Mouse (Mus musculus) heart, embryonic 15.5 days (tissue): ENCODE data around the gene Sox2. TPM values are rescaled to one million over a fixed set of nuclear protein-coding genes. Genes with fewer than 3 reads are reported as not detected.

Experiments used
- ATAC-seq: fragments of 200-750 bp; cut with Nextera tagmentation; replicated peaks from 2 replicates; pipeline ENCODE4 v1.8.0; 2017; ENCODE audit warnings: low read depth, moderate TSS enrichment; ENCODE audit not compliant: insufficient number of reproducible peaks, insufficient read depth, low FRiP score
- H3K27ac ChIP-seq: fragments of 300-500 bp; sonication (generic); 2 replicates; pipeline ENCODE4 v1.5.1; 2015; ENCODE audit warnings: mild to moderate bottlenecking, inconsistent platforms
- H3K27me3 ChIP-seq: fragments of 300-500 bp; sonication (generic); 2 replicates; pipeline ENCODE4 v1.6.1; 2015; ENCODE audit warnings: inconsistent platforms
- H3K36me3 ChIP-seq: fragments of 300-500 bp; sonication (generic); 2 replicates; pipeline ENCODE4 v1.6.1; 2015; ENCODE audit warnings: mild to moderate bottlenecking, inconsistent platforms
- H3K4me1 ChIP-seq: fragments of 300-500 bp; sonication (generic); replicated peaks from 2 replicates; pipeline ENCODE4 v1.6.1; 2015; ENCODE audit warnings: inconsistent platforms
- H3K4me2 ChIP-seq: fragments of 300-500 bp; sonication (generic); 2 replicates; pipeline ENCODE4 v1.6.1; 2015; ENCODE audit warnings: inconsistent platforms, mild to moderate bottlenecking, moderate library complexity
- H3K4me3 ChIP-seq: fragments of 300-500 bp; sonication (generic); 2 replicates; pipeline ENCODE4 v1.5.1; 2015; ENCODE audit warnings: mild to moderate bottlenecking, inconsistent platforms
- H3K9ac ChIP-seq: fragments of 300-500 bp; sonication (generic); 2 replicates; pipeline ENCODE4 v1.6.1; 2015; ENCODE audit warnings: mild to moderate bottlenecking, inconsistent platforms
- H3K9me3 ChIP-seq: fragments of 300-500 bp; sonication (generic); replicated peaks from 2 replicates; pipeline ENCODE4 v1.6.1; 2016; ENCODE audit warnings: inconsistent platforms
- WGBS: fragments of 180-500 bp; shearing (Covaris S2); methylation state at CpG from one replicate; pipeline ENCODE4 v1.1.7; 2015; ENCODE audit warnings: mixed read lengths; 5-methylcytosine and 5-hydroxymethylcytosine counted together
- polyA plus RNA-seq: library from polyadenylated mRNA; unstranded; fragments of >200 nt; fragmentation: Nextera tagmentation; extraction: Ambion mirVana; gene quantifications from 2 replicates; pipeline ENCODE4 v1.2.1, GENCODE M21; 2015

The Sox2 gene
- polyA plus RNA-seq = 0.26 and 0.79 TPM in 2 replicates

DNA sequence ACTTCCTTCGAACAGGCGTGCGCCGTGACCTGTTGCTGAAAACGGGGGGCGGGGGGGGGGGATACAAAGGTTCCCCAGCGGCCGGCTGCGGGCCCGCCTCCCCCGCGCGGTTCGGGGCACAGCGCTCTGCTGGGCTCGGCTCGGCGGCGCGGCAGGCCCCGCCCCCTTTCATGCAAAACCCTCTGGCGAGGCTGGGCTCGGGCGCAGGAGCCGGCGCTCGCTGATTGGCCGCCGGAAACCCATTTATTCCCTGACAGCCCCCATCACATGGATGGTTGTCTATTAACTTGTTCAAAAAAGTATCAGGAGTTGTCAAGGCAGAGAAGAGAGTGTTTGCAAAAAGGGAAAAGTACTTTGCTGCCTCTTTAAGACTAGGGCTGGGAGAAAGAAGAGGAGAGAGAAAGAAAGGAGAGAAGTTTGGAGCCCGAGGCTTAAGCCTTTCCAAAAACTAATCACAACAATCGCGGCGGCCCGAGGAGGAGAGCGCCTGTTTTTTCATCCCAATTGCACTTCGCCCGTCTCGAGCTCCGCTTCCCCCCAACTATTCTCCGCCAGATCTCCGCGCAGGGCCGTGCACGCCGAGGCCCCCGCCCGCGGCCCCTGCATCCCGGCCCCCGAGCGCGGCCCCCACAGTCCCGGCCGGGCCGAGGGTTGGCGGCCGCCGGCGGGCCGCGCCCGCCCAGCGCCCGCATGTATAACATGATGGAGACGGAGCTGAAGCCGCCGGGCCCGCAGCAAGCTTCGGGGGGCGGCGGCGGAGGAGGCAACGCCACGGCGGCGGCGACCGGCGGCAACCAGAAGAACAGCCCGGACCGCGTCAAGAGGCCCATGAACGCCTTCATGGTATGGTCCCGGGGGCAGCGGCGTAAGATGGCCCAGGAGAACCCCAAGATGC, at the start of gene Sox2:
Gene Sox2, plus strand, starts transcription at position 680 of the 895 bp plus-strand sequence.
- under 1% methylated on average over 76 of the region's 86 CpGs for WGBS
- peak within 1 kb of the TSS; percentile 42; the same call in 1 of the 2 replicates for H3K9ac ChIP-seq
- peaks cover 29% of the 10 kb centered on the region for H3K4me1 ChIP-seq
- H3K36me3 ChIP-seq = no peaks in the 10 kb centered on the region
- peak; percentile 78; the same call in 1 of the 2 replicates for ATAC-seq
- peak within 1 kb of the TSS; percentile 49 for H3K4me3 ChIP-seq
- H3K27me3 ChIP-seq = peaks cover 89% of the 10 kb centered on the region
- peak within 1 kb of the TSS; percentile 83 for H3K4me2 ChIP-seq
- H3K9me3 ChIP-seq = no peaks in the 10 kb centered on the region
- H3K27ac ChIP-seq = no peak within 1 kb of the TSS

DNA sequence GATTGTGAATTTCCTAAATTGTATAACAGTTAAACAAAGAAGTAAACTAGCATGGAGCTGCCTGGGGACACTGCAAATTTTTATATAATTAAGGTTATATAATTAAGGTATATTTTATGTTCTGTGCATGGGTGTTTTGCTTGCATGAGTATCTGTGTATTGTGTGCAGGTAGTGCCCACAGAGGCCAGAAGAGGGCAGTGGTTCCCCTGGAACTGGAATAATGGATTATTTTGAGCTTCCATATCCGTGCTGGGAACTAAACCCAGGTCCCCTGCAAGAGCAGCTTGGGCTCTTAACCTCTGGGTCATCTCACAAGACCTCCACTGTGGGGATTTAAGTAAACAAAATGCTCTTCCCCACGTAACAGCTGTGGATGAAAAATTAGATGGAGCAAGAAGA, 49.1 kb upstream of the Sox2 start:
- no peak for ATAC-seq
- H3K4me1 ChIP-seq = no peaks in the 10 kb centered on the region
- H3K27me3 ChIP-seq = no peaks in the 10 kb centered on the region
- 65% methylated on average over 2 of the region's 2 CpGs for WGBS
- H3K9ac ChIP-seq = no peak overlapping the region
- H3K4me2 ChIP-seq = no peak overlapping the region
- H3K9me3 ChIP-seq = 0 out of 2 replicates have a peak, but pooled peaks cover 4% of the 10 kb centered on the region
- no peaks in the 10 kb centered on the region for H3K36me3 ChIP-seq
- H3K27ac ChIP-seq = no peak overlapping the region
- no peak overlapping the region for H3K4me3 ChIP-seq

DNA sequence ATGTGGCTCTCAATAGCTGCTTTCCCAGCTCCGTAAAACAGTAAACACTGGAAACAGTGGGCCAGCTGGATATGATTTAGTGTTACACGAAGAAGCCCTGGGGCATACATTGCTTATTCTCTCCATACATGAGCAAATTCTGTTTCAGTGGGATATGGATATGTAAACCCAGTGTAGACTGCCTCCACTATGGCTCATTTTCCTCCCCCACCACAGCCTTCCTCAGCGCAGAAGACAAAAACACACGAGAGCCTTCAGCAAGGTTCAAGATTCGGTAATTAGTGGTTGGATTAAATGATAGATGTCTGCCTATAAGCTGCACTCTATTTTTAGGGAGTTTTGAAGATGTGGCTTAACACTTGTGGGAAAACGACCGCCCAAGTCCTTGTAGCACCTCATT, 36.1 kb upstream of the Sox2 start:
- no peak for ATAC-seq
- no peaks in the 10 kb centered on the region for H3K27me3 ChIP-seq
- no peaks in the 10 kb centered on the region for H3K4me1 ChIP-seq
- 84% methylated on average over 7 of the region's 7 CpGs for WGBS
- no peaks in the 10 kb centered on the region for H3K36me3 ChIP-seq
- H3K9ac ChIP-seq = no peak overlapping the region
- no peak overlapping the region for H3K4me3 ChIP-seq
- H3K4me2 ChIP-seq = no peak overlapping the region
- no peak overlapping the region for H3K27ac ChIP-seq
- H3K9me3 ChIP-seq = no peaks in the 10 kb centered on the region

DNA sequence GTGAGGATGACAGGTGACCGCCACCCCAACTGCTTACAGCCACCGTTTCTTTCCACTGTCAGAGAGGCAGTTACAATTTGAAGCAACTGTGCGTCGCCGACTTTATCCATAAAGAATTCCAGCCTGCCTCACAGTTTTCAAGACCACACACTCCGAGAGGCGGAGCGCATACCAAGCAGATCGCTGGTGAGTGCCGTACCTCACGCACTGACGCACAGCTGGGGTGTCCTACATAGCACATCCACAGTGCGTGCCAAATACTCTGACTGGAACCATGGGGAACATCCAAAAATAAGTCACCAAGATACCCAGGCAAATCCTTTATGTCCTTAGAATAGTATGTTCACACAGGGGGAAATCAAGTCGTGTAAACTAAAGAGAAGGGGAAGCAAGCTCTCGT, 34.7 kb upstream of the Sox2 start:
- 52% methylated on average over 15 of the region's 15 CpGs for WGBS

DNA sequence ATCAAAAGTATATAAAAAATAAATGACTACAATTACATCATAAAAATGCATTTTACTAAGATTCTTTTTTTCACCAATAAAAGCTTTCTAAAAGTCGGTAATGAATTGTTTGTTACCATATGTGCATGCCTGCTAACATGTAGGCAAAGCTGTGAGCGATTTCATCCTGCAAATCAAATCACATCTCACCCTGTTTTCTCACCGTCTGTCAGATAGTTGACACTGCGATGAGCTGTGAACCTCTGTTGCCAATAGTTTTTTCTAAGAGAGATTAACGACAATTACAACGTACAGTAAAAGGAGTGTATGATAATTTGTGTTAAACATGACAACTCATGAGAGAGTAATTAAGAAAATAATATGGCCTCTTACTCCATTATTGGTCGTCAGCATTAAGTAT, 31.3 kb upstream of the Sox2 start:
- Histone ChIP-seq H3K4me2 (no peak overlapping the region), H3K4me3 (no peak overlapping the region), H3K4me1 (no peaks in the 10 kb centered on the region), H3K36me3 (no peaks in the 10 kb centered on the region), H3K9me3 (no peaks in the 10 kb centered on the region), H3K27ac (no peak overlapping the region), H3K9ac (no peak overlapping the region), H3K27me3 (no peaks in the 10 kb centered on the region)
- 61% methylated on average over 7 of the region's 7 CpGs for WGBS
- no peak for ATAC-seq

More for the DNA sequence above, 34.7 kb upstream of the Sox2 start:
- Histone ChIP-seq H3K4me1 (no peaks in the 10 kb centered on the region), H3K27ac (no peak overlapping the region), H3K36me3 (no peaks in the 10 kb centered on the region), H3K4me2 (no peak overlapping the region), H3K4me3 (no peak overlapping the region), H3K27me3 (no peaks in the 10 kb centered on the region), H3K9me3 (no peaks in the 10 kb centered on the region), H3K9ac (no peak overlapping the region)
- no peak for ATAC-seq

DNA sequence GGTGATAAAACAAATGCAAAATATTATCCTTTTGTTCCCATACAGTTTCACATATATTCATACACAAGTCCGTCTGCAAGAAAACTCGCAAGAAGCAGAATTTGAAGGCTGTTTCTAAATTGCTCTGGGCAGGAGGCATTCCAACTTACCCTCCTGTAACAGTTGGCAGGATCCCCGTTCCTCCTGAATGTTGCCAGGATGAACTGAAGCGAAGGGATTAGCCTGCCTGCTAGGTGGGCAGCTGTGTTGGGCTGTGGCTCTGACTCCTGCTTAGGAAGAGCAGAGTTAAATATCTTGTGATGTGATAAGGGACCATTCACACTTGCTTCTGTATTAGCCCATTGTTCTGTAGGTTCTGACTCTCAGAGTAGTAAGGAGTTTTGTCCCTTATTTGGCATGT, 30.1 kb upstream of the Sox2 start:
- no peak overlapping the region for H3K4me2 ChIP-seq
- 63% methylated on average over 4 of the region's 4 CpGs for WGBS
- no peak overlapping the region for H3K27ac ChIP-seq
- no peaks in the 10 kb centered on the region for H3K27me3 ChIP-seq
- H3K9me3 ChIP-seq = no peaks in the 10 kb centered on the region
- no peaks in the 10 kb centered on the region for H3K4me1 ChIP-seq
- no peak for ATAC-seq
- no peak overlapping the region for H3K9ac ChIP-seq
- H3K36me3 ChIP-seq = no peaks in the 10 kb centered on the region
- H3K4me3 ChIP-seq = no peak overlapping the region

DNA sequence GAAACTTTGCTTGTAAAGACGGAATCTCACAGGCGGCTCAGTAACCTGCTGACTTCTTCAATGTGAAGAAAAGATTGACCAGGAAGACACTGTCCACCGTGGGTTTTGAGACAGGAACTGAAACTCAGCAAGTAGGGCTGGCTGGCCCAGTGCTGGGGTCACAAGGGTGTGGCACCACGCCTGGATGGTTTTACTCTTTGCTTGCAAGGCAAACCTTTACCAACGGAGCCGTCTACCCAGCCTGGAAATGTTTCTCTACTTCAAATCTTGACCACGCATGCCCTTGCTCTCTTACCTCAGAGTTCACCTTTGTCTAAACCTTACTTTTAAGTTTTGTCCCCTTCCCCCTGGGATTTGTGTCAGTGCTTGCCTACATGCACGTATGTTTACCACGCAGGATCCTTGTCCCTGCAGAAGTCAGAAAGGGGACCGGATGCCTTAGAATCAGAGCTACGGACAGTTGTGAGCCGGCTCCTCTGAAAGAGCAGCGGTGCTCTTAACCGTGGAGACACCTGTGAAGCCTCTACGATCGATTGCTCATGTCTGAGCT, 25.4 kb upstream of the Sox2 start:
- no peaks in the 10 kb centered on the region for H3K36me3 ChIP-seq
- WGBS = 82% methylated on average over 16 of the region's 16 CpGs
- ATAC-seq = no peak

DNA sequence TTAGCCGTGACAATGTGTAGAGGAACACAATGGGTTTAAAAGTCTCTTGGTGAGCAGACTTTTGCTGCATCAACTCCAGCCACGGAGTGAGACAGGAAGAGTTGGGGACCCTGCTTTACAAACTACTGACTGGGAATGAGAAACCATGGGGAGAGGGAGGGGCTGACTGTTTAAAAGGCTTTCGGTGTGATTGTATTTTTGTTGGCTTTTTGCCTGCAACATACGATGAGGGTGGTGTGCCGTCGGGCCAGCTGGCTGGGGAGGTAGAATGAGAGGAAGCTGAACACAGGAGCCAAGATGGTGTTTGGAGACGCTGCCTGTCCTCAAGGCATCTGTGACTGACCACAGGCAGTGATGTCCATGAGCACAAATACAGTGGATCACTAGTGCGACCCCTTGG, 23.7 kb upstream of the Sox2 start:
- Histone ChIP-seq H3K4me1 (no peaks in the 10 kb centered on the region), H3K27ac (no peak overlapping the region), H3K4me3 (no peak overlapping the region), H3K9ac (no peak overlapping the region), H3K27me3 (no peaks in the 10 kb centered on the region), H3K36me3 (no peaks in the 10 kb centered on the region), H3K9me3 (no peaks in the 10 kb centered on the region), H3K4me2 (no peak overlapping the region)
- 60% methylated on average over 8 of the region's 8 CpGs for WGBS
- ATAC-seq = no peak

More for the DNA sequence above, 25.4 kb upstream of the Sox2 start:
- Histone ChIP-seq H3K27ac (no peak overlapping the region), H3K4me2 (no peak overlapping the region), H3K27me3 (no peaks in the 10 kb centered on the region), H3K9me3 (no peaks in the 10 kb centered on the region), H3K4me3 (no peak overlapping the region), H3K9ac (no peak overlapping the region), H3K4me1 (no peaks in the 10 kb centered on the region)

DNA sequence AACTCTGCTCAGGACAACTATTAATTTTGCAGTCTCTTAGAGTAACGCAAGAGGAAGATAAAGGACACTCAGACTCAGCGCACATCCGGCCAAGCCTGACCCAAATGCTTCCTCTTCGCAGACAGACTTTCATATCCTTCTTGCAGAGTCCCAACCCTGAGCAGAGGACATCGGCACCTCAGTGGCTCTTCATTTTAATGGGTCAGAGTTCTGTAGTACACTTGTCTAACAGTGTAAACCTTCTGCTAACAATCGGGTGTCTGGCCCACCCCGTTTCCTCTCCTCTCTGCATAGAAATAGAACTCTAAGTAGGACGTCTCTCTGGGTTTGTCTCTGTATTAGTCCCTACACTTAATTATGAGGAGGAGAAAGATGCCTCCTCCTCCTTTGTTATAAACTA, 20.2 kb upstream of the Sox2 start:
- Histone ChIP-seq H3K9me3 (no peaks in the 10 kb centered on the region), H3K4me1 (no peaks in the 10 kb centered on the region), H3K9ac (no peak overlapping the region), H3K4me3 (no peak overlapping the region), H3K36me3 (no peaks in the 10 kb centered on the region), H3K27ac (no peak overlapping the region), H3K27me3 (no peaks in the 10 kb centered on the region; the same call in 1 of the 2 replicates), H3K4me2 (no peak overlapping the region)
- WGBS = 68% methylated on average over 8 of the region's 8 CpGs
- no peak for ATAC-seq

DNA sequence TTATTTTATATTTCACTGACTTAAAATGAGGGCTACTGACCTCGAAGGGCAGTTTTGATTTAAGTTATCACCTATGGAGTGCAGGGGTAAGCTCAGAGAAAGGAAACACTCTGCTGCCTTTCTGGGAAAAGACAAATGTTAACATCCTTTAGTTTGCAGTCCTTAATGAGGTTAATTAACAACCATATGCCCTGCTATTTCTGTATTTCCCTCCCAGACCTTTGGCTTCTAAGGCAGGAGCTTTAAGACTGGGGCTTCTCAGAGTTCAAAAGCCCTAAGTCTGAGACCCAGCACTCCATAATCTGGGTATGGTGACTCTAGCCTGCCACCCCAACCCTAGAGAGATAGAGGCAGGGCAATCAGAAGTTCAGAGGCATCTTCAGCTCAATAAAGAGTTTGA, 19.5 kb upstream of the Sox2 start:
- no peaks in the 10 kb centered on the region for H3K4me1 ChIP-seq
- no peak overlapping the region for H3K4me3 ChIP-seq
- H3K4me2 ChIP-seq = no peak overlapping the region
- H3K9me3 ChIP-seq = no peaks in the 10 kb centered on the region
- WGBS = 44% methylated on average over 1 of the region's 1 CpGs
- no peaks in the 10 kb centered on the region; the same call in 1 of the 2 replicates for H3K27me3 ChIP-seq
- ATAC-seq = no peak
- no peak overlapping the region for H3K27ac ChIP-seq
- H3K36me3 ChIP-seq = no peaks in the 10 kb centered on the region
- no peak overlapping the region for H3K9ac ChIP-seq

DNA sequence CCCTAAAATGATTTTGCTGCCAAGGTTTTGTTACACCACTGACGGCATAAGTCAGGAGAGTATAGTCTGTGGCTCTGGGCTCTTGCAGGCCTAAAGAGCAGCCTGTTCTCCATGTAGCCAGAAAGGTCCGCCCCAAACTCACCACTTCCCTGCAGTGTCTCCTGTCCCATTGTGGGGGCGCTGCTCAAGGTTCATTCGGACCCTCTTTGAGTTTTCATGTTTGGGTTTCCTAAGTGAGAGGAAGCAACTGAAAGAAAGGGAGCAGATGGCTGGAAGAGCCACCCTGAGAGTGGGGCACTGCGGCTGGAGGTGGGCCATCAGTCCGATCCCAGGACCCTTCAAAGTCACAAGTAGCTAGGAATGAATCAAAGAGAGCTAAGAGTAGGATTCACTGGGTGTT, 13.2 kb upstream of the Sox2 start:
- ATAC-seq = no peak
- no peak overlapping the region for H3K4me2 ChIP-seq
- no peaks in the 10 kb centered on the region for H3K36me3 ChIP-seq
- H3K9ac ChIP-seq = no peak overlapping the region
- H3K4me1 ChIP-seq = peaks cover 9% of the 10 kb centered on the region
- peaks cover 47% of the 10 kb centered on the region for H3K27me3 ChIP-seq
- no peak overlapping the region for H3K27ac ChIP-seq
- 60% methylated on average over 6 of the region's 6 CpGs for WGBS
- no peaks in the 10 kb centered on the region for H3K9me3 ChIP-seq
- H3K4me3 ChIP-seq = no peak overlapping the region
